Mouse (Mus musculus) forebrain, embryonic 15.5 days (tissue): Measurements from ENCODE around the gene Rsad2. TPM values are rescaled to one million over a fixed set of nuclear protein-coding genes. Genes with fewer than 3 reads are reported as not detected.
A peak's percentile ranks its signal among the peaks of the same experiment; 100 is the strongest.

ENCODE experiments used
- ATAC-seq: fragments of 200-750 bp; cut with Nextera tagmentation; replicated peaks from 2 replicates; pipeline ENCODE4 v1.8.0; 2017; ENCODE audit warnings: mild to moderate bottlenecking, moderate TSS enrichment, moderate library complexity
- H3K27ac ChIP-seq: fragments of 300-500 bp; sonication (generic); replicated peaks from 2 replicates; pipeline ENCODE4 v1.5.1; 2015; ENCODE audit warnings: mild to moderate bottlenecking, inconsistent platforms
- H3K27me3 ChIP-seq: fragments of 300-500 bp; sonication (generic); 2 replicates; pipeline ENCODE4 v1.6.1; 2015; ENCODE audit warnings: inconsistent platforms
- H3K36me3 ChIP-seq: fragments of 300-500 bp; sonication (generic); 2 replicates; pipeline ENCODE4 v1.6.1; 2015; ENCODE audit warnings: mild to moderate bottlenecking, inconsistent platforms
- H3K4me1 ChIP-seq: fragments of 300-500 bp; sonication (generic); 2 replicates; pipeline ENCODE4 v1.6.1; 2015; ENCODE audit warnings: inconsistent platforms
- H3K4me2 ChIP-seq: fragments of 300-500 bp; sonication (generic); replicated peaks from 2 replicates; pipeline ENCODE4 v1.6.1; 2015; ENCODE audit warnings: mild to moderate bottlenecking, inconsistent platforms
- H3K4me3 ChIP-seq: fragments of 300-500 bp; sonication (generic); 2 replicates; pipeline ENCODE4 v1.5.1; 2015; ENCODE audit warnings: mild to moderate bottlenecking, inconsistent platforms
- H3K9ac ChIP-seq: fragments of 300-500 bp; sonication (generic); replicated peaks from 2 replicates; pipeline ENCODE4 v1.6.1; 2015; ENCODE audit warnings: mild to moderate bottlenecking, inconsistent platforms
- H3K9me3 ChIP-seq: fragments of 300-500 bp; sonication (generic); 2 replicates; pipeline ENCODE4 v1.6.1; 2016; ENCODE audit warnings: inconsistent platforms
- WGBS: fragments of 180-500 bp; shearing (Covaris S2); methylation state at CpG from one replicate; pipeline ENCODE4 v1.1.7; 2015; ENCODE audit warnings: mixed read lengths; 5-methylcytosine and 5-hydroxymethylcytosine counted together
- polyA plus RNA-seq: library from polyadenylated mRNA; unstranded; fragments of >200 nt; fragmentation: Nextera tagmentation; extraction: Ambion mirVana; gene quantifications from 2 replicates; pipeline ENCODE4 v1.2.1, GENCODE M21; 2015

The Rsad2 gene
- polyA plus RNA-seq, 1 experiment from 2014 or later = 0.43 TPM

DNA sequence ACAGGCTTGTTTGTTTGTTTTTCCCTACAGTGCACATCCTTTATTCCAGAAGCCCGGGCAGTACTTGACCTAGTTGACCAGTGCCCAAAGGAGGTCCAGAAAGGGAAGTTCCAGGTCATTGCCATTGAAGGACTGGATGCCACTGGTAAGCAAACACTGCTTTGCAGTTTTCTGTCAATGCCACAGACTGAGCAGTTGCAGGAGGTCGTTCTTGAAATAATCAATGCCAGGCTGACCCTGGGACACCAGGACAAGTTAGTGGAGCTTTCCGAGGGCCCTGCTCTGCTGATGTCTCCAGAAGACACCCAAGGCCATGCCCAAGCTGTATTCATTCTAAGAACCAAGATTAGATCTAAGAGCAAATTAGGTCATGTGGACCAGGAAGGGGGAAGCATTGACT, 15.1 kb upstream of the Rsad2 start:
- no peak overlapping the region for H3K4me2 ChIP-seq
- no peak overlapping the region for H3K27ac ChIP-seq
- no peaks in the 10 kb centered on the region for H3K9me3 ChIP-seq
- H3K36me3 ChIP-seq = no peaks in the 10 kb centered on the region
- H3K9ac ChIP-seq = no peak overlapping the region
- H3K4me1 ChIP-seq = peaks cover 17% of the 10 kb centered on the region
- ATAC-seq = no peak
- 79% methylated on average over 3 of the region's 3 CpGs for WGBS
- H3K4me3 ChIP-seq = no peak overlapping the region
- no peaks in the 10 kb centered on the region for H3K27me3 ChIP-seq

DNA sequence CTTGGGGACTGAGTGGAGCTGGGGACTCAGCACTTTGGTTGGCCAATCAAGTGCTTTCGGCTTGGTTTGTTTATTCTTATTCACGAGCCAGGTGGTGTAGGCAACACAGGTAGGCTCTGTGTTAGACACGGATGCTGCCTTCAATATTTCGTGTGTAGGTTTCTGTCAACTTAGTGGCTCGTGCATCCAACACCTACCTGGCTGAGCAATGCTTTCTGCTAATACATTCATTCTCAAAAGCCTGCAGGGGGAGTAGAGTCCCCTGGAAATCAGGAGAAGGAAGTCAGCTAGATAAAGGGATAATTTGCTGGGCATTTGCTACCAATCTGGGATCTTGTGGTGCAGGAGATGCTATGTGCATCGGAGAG, 13.8 kb upstream of the Rsad2 start:
- peak overlapping the region; percentile 50 for H3K4me3 ChIP-seq
- peak overlapping the region; percentile 63 for H3K9ac ChIP-seq
- 0 out of 2 replicates have a peak, but pooled peaks have one; percentile 8 for ATAC-seq

DNA sequence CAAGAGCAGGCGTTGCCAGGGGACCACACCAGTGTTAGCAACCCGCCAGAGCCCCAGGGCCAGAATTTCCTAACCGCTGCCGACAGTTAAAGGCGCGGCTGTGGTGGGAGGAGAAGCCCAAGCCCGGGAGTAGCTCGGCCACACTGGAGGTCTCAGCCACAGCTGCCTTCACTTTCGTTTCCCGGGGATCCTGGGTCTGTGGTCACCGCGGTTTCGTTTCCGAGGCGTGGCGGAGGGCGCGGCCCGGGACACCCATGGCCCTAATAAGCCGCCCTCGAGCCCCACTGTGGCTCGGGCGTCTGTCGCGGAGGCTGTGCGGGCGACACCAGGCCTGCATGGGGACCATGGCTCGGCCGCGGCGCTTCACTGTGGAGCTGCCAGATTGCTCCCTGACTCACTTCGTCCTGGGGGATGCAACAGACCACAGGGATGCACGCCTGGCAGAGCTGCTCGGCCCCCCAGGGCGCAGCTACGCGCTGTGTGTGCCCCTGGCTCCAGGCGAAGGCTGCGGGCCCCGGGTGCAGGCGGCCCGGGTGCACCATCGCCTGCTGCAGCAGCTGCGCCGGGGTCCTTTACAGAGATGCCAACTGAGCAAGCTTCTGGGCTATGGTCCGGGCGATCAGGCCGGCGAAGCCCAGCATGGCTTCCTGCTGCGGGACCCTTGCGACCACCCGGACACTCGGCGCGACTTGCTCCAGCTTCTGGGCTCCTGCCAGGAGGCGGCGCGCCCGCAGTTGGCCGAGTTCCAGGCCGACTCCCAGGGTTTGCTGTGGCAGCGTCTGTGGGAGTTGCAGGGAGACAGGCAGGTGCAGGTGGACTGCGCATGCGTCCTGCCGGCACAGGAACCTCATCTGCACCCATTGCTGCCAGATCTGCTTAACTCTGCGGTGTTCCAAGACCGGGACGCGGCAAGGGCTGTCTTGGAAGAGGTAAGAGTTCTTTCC, 13.1 kb upstream of the Rsad2 start, which contains the start of gene Cmpk2:
Cmpk2 (plus strand) TSS at position 107 of the 944 bp plus-strand sequence.
- H3K27ac ChIP-seq = peak within 1 kb of the TSS; percentile 82
- no peaks in the 10 kb centered on the region for H3K27me3 ChIP-seq
- under 1% methylated on average over 69 of the region's 69 CpGs for WGBS
- no peaks in the 10 kb centered on the region for H3K9me3 ChIP-seq
- no peaks in the 10 kb centered on the region for H3K36me3 ChIP-seq
- H3K4me1 ChIP-seq = peaks cover 17% of the 10 kb centered on the region
- peak within 1 kb of the TSS; percentile 50 for H3K4me3 ChIP-seq
- H3K9ac ChIP-seq = peak within 1 kb of the TSS; percentile 63
- H3K4me2 ChIP-seq = peak within 1 kb of the TSS; percentile 83
- peak; percentile 89 for ATAC-seq

More for the DNA sequence above, 13.8 kb upstream of the Rsad2 start:
- WGBS = 22% methylated on average over 6 of the region's 6 CpGs
- Histone ChIP-seq H3K4me2 (peak overlapping the region; percentile 83), H3K27ac (peak overlapping the region; percentile 82), H3K36me3 (no peaks in the 10 kb centered on the region), H3K4me1 (peaks cover 17% of the 10 kb centered on the region), H3K27me3 (no peaks in the 10 kb centered on the region), H3K9me3 (no peaks in the 10 kb centered on the region)

DNA sequence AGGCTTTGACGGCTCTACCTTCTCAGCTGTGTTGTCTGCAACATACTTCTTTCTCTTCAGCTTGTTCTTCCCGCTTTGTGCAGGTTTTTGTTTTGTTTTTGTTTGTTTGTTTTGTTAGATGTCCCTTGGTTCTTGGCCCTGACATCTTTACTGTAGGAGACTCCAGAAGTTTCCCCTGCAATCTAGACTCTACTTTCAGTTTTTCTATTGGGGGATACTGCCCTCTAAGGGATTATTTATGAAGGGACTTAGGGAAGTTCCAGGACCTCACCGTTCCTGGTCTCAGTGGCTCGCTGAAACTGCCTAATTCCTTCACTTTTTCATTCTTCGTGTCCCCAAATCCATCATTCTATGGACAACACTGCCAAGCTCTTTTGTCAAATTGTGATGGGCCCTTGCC, 9.3 kb upstream of the Rsad2 start:
- Histone ChIP-seq H3K9ac (no peak overlapping the region), H3K36me3 (no peaks in the 10 kb centered on the region), H3K9me3 (no peaks in the 10 kb centered on the region), H3K27ac (no peak overlapping the region), H3K4me2 (no peak overlapping the region), H3K4me3 (no peak overlapping the region), H3K27me3 (no peaks in the 10 kb centered on the region), H3K4me1 (peaks cover 14% of the 10 kb centered on the region)
- ATAC-seq = no peak
- WGBS = 69% methylated on average over 5 of the region's 5 CpGs

DNA sequence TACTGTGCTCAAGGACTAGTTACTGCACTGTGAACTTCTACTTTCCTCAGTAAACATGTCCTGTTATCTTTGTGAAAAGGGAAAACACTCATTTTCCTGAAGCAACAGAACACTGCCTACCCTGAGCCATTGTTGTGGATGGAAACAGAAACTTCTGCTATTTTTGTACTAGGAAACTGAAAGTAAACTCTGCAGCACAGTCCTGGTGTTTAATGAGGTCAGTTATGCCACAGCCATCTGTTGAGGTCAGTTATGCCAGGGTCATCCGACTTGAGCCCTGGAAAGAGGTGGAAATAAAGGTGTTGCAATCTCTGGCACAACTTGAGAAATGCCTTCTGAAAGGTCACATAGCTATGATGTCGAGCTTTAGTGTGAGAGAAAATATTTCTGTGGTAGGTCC, 3.8 kb upstream of the Rsad2 start:
- H3K4me2 ChIP-seq = no peak overlapping the region
- 78% methylated on average over 2 of the region's 2 CpGs for WGBS
- no peak overlapping the region for H3K27ac ChIP-seq
- no peaks in the 10 kb centered on the region for H3K27me3 ChIP-seq
- H3K36me3 ChIP-seq = no peaks in the 10 kb centered on the region
- H3K9ac ChIP-seq = no peak overlapping the region
- H3K4me3 ChIP-seq = no peak overlapping the region
- no peaks in the 10 kb centered on the region for H3K9me3 ChIP-seq
- no peak for ATAC-seq
- peaks cover 8% of the 10 kb centered on the region; the same call in 1 of the 2 replicates for H3K4me1 ChIP-seq

DNA sequence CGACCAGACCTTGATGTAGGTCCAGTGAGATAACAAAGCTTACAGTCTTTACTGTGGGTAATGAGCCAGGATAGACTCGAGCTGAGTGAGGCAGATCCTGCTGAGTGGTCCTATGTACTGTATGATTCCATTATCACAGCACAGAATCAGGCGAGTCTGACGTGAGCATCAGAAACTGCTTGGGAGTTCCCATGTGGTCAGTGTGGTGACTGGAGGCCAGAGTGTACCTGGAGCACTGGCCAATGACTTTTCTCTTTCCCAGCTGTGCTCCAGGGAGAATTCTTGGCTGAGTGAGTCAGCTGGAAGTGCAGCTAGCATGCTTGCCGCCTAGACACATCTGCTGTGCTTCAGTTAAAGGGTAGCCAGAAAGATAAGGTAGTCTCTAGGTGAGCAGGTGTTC, 1.6 kb downstream of the Rsad2 start:
- no peak overlapping the region for H3K4me3 ChIP-seq
- no peaks in the 10 kb centered on the region for H3K36me3 ChIP-seq
- no peak for ATAC-seq
- no peak overlapping the region for H3K9ac ChIP-seq
- H3K27me3 ChIP-seq = no peaks in the 10 kb centered on the region
- H3K4me1 ChIP-seq = peaks cover 8% of the 10 kb centered on the region; the same call in 1 of the 2 replicates
- 34% methylated on average over 5 of the region's 5 CpGs for WGBS
- H3K4me2 ChIP-seq = no peak overlapping the region
- H3K27ac ChIP-seq = no peak overlapping the region
- H3K9me3 ChIP-seq = no peaks in the 10 kb centered on the region

DNA sequence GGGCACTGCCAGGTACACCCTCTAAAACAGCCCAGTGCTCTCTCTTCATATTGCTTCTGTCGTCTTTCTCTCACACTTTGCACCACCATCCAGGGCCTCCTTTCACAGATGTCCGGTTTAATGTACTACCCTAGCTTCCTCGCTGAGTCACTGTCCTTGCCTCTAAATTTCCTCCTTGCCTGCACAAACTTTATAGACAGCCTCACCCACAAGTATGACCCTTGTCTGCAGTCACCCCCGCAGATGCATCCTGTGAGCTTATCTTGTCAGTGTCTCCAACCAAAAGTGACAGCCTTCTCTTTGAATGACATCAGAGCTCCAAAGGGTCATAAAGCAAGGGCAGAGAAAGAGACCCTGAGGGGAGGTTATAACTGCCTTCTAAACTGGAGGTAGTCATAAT, 3.3 kb downstream of the Rsad2 start:
- WGBS = 82% methylated on average over 4 of the region's 4 CpGs
- no peak for ATAC-seq
- H3K27ac ChIP-seq = no peak overlapping the region

DNA sequence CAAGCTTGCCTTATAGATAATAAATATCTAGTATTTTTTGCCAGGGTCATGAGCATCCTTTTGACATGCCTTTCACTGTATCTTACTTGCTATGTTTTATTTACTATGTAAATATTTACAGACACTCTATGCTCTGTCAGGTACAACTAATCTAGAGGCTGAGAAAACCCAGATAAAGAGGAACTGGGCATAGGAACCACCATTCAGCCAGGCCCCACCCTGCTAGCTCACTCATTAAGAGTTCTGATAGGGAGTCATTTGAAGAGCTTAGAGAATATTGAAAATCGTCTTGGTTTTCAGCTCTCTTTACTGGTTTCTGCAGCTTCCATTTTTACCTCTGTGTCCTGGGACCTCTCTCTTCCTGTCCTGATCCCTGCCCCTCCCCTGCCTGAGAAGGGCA, 5.1 kb downstream of the Rsad2 start:
- no peak overlapping the region for H3K9ac ChIP-seq
- H3K27ac ChIP-seq = no peak overlapping the region
- H3K27me3 ChIP-seq = no peaks in the 10 kb centered on the region
- no peak for ATAC-seq
- peaks cover 3% of the 10 kb centered on the region; the same call in 1 of the 2 replicates for H3K4me1 ChIP-seq
- no peak overlapping the region for H3K4me3 ChIP-seq
- WGBS = 52% methylated on average over 1 of the region's 1 CpGs
- H3K9me3 ChIP-seq = no peaks in the 10 kb centered on the region
- H3K4me2 ChIP-seq = no peak overlapping the region
- no peaks in the 10 kb centered on the region for H3K36me3 ChIP-seq

More for the DNA sequence above, 3.3 kb downstream of the Rsad2 start:
- Histone ChIP-seq H3K27me3 (no peaks in the 10 kb centered on the region), H3K4me2 (no peak overlapping the region), H3K4me3 (no peak overlapping the region), H3K36me3 (no peaks in the 10 kb centered on the region), H3K9me3 (no peaks in the 10 kb centered on the region), H3K9ac (no peak overlapping the region), H3K4me1 (peaks cover 8% of the 10 kb centered on the region; the same call in 1 of the 2 replicates)

DNA sequence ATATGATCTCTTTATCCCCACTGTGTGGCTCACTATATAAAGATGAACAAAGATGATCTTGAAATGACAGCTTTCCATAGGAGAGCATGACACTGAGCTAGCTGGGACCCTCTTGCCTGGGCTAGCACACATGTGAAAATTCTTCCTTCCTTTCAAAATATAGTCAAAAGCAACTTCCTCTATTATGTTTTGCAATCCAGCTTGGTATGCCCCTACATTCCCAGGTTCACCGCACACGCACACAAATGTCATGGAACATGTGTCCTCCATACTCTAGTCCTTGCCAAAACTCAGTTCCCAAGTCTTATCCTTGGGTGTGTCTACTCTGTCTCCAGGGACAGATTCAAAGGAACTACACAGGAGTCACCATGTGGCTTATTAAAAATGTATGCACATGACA, 6.8 kb downstream of the Rsad2 start:
- no peaks in the 10 kb centered on the region for H3K9me3 ChIP-seq
- H3K9ac ChIP-seq = no peak overlapping the region
- H3K4me1 ChIP-seq = no peaks in the 10 kb centered on the region
- no peak overlapping the region for H3K27ac ChIP-seq
- H3K27me3 ChIP-seq = no peaks in the 10 kb centered on the region
- 100% methylated on average over 2 of the region's 2 CpGs for WGBS
- no peak overlapping the region for H3K4me2 ChIP-seq
- no peak for ATAC-seq
- H3K4me3 ChIP-seq = no peak overlapping the region
- H3K36me3 ChIP-seq = no peaks in the 10 kb centered on the region

DNA sequence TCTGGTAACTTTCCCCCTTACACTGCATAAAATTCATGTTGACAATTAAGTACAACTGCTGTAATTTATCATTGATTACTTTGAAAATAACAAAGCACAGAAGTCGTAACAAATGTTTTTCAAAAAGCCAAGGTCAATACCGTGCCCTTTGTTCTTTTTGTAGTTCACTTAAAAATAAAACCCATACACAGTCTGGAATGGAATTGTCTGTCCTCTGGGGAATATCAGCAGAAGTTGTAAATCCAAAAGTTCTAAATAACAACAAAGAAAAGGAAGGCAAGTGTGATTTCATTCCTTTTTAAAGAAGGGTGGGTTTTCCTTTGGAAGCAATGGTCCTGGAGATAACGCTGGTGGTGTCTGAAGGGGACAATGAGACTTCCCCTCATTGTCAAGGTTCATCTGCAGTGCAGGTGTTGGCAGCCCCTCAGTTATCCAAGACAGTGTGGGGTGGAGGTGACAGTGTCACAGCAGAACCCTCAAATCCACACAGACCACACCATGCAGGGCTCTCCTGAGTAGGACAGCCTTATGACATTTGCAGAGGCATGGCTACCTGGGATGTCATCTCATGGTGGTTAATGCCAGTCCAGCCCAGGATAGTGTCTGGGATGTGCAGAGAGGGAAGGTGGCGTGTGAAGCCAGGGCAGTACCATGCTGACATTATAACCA, 9.7 kb downstream of the Rsad2 start:
- H3K9me3 ChIP-seq = no peaks in the 10 kb centered on the region
- H3K27me3 ChIP-seq = no peaks in the 10 kb centered on the region
- H3K4me3 ChIP-seq = no peak overlapping the region
- H3K9ac ChIP-seq = no peak overlapping the region
- H3K27ac ChIP-seq = no peak overlapping the region
- no peak for ATAC-seq
- 89% methylated on average over 4 of the region's 4 CpGs for WGBS
- H3K36me3 ChIP-seq = no peaks in the 10 kb centered on the region
- H3K4me2 ChIP-seq = no peak overlapping the region
- no peaks in the 10 kb centered on the region for H3K4me1 ChIP-seq

DNA sequence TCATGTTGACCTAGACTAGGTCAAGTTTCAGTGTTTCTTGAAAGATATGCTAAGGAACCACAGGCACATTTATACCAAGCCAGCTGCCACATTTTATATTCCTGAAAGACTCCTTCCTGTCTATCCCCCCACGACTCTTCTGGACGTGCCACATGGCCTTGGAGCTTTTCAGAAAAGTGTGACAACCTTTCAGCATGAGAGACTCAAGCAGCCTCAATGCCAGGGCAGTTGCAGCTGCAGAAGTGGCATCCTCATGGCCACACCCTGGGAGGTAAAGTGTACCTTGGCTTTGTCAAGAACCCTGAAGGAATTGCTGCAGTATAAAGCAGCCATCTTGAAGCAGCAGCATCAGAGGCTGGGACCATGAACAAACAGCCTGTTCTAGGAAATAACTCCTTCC, 11.7 kb downstream of the Rsad2 start:
- 87% methylated on average over 2 of the region's 2 CpGs for WGBS
- no peak overlapping the region for H3K27ac ChIP-seq
- no peaks in the 10 kb centered on the region for H3K27me3 ChIP-seq
- no peaks in the 10 kb centered on the region for H3K4me1 ChIP-seq
- H3K4me2 ChIP-seq = no peak overlapping the region
- no peak overlapping the region for H3K9ac ChIP-seq
- no peak for ATAC-seq
- H3K9me3 ChIP-seq = no peaks in the 10 kb centered on the region
- no peak overlapping the region for H3K4me3 ChIP-seq
- no peaks in the 10 kb centered on the region for H3K36me3 ChIP-seq

DNA sequence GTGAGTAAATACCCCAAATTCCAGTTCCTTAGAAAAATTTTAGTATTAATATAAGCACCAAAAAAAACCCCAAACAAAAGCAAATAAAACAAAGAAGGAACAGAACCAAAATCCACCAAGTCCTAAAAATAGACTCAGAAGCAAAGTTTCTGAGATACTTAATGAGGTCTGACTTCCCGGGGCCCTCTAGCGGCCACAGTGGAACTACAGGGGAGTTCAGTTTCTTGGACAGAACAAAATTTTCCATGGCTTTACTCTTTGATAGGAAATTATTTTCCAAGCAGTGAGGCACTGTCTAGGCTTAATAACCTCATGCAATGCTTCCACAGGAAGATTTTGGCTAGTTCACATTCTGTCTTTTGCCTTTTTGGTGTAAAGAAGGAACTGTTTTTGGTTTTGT, 12.2 kb downstream of the Rsad2 start:
- H3K9ac ChIP-seq = no peak overlapping the region
- WGBS = 2% methylated on average over 2 of the region's 2 CpGs
- no peaks in the 10 kb centered on the region for H3K36me3 ChIP-seq
- no peak for ATAC-seq
- H3K4me2 ChIP-seq = no peak overlapping the region
- no peaks in the 10 kb centered on the region for H3K27me3 ChIP-seq
- no peak overlapping the region for H3K4me3 ChIP-seq
- no peaks in the 10 kb centered on the region for H3K9me3 ChIP-seq
- no peak overlapping the region for H3K27ac ChIP-seq
- H3K4me1 ChIP-seq = no peaks in the 10 kb centered on the region
